Comparison of ENCODE assay signal across 12 mouse cellular contexts in the genomic region with DNA sequence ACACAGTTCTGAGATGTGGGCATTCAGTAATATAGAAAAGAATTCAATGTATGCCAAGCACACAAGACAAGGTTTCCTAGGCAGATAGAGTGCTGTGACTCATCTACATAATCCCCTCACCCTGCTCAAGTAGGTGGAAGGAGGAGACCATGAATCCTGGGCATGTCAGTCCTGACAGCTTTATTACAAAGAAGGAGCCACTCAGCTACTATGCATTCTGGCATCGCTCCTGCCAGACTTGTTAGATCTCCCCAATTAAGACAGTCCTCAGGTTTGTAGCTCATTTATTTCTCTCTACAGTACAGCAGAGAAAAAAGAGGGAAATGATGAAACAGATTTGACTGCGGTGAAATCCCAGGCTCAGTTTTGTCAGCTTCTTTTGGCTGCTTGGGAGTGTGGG.
DNase-seq lines count a peak whose midpoint lies in the region; ATAC-seq and TF ChIP-seq lines count a peak whose summit lies in the region.
"Had no signal": no experiment of that assay in that cellular context is flagged by ENCODE, and none has a peak within 500 bp of the region (broad histone marks: within the 10 kb centered on the region; RNA-seq: fewer than 3 reads in every experiment).

No protein-coding gene starts in this region.

- H3K4me2 ChIP-seq in hindbrain, embryonic 14.5 days (replicated peaks) = no peak overlapping the region
- no peak overlapping the region for H3K4me2 ChIP-seq in midbrain, postnatal 0 days (ENCODE audit: low read depth, low read length, poor library complexity, severe bottlenecking)
- H3K4me2 ChIP-seq: embryonic facial prominence, embryonic 13.5 days; liver, embryonic 11.5 days had no signal

- no peaks in the 10 kb centered on the region for H3K36me3 ChIP-seq in hindbrain, embryonic 14.5 days (replicated peaks; ENCODE audit: control insufficient read depth, insufficient read depth)
- no peaks in the 10 kb centered on the region for H3K36me3 ChIP-seq in midbrain, postnatal 0 days (ENCODE audit: insufficient read depth, low read length)
- H3K36me3 ChIP-seq: embryonic facial prominence, embryonic 13.5 days had no signal

- H3K27me3 ChIP-seq in hindbrain, embryonic 14.5 days (ENCODE audit: control insufficient read depth, insufficient read depth, low read length) = no peaks in the 10 kb centered on the region
- no peaks in the 10 kb centered on the region for H3K27me3 ChIP-seq in midbrain, postnatal 0 days (ENCODE audit: insufficient read depth, low read length)
- H3K27me3 ChIP-seq: embryonic facial prominence, embryonic 13.5 days had no signal

- 0 out of 2 replicates have a peak, but pooled peaks cover 5% of the 10 kb centered on the region for H3K4me1 ChIP-seq in hindbrain, embryonic 14.5 days (replicated peaks; ENCODE audit: control insufficient read depth, insufficient read depth, low read length)
- H3K4me1 ChIP-seq in midbrain, postnatal 0 days (ENCODE audit: insufficient read depth, low read length) = no peaks in the 10 kb centered on the region
- H3K4me1 ChIP-seq: embryonic facial prominence, embryonic 13.5 days had no signal

- H3K9ac ChIP-seq in hindbrain, embryonic 14.5 days = no peak overlapping the region
- no peak overlapping the region for H3K9ac ChIP-seq in midbrain, postnatal 0 days (replicated peaks; ENCODE audit: low read length, poor library complexity, severe bottlenecking)
- H3K9ac ChIP-seq: embryonic facial prominence, embryonic 13.5 days had no signal

- TF ChIP-seq CTCF in midbrain, postnatal 0 days (IDR thresholded peaks at IDR 0.05) = no peak

- DNase-seq in right cerebral cortex, adult 18-20 months = peak; percentile 2
- DNase-seq in right cerebral cortex, postnatal 14 days = no peak
- DNase-seq in hindbrain, embryonic 14.5 days (ENCODE audit: low spot score) = no peak
- DNase-seq in midbrain, postnatal 0 days (ENCODE audit: low spot score) = peak; percentile 61
- no peak for DNase-seq in T-cell, adult 2 months (ENCODE audit: low spot score)
- no peak for DNase-seq in B cell, adult 2 months
- DNase-seq in adrenal gland, postnatal 25 days = no peak
- DNase-seq in heart, postnatal 36 days = no peak

- ATAC-seq in hindbrain, embryonic 14.5 days (ENCODE audit: low FRiP score) = peak; percentile 92
- ATAC-seq in midbrain, postnatal 0 days (ENCODE audit: low FRiP score) = peak; percentile 80

- H3K27ac ChIP-seq in hindbrain, embryonic 14.5 days = no peak overlapping the region
- H3K27ac ChIP-seq in midbrain, postnatal 0 days (ENCODE audit: low read depth, low read length) = no peak overlapping the region
- H3K27ac ChIP-seq: embryonic facial prominence, embryonic 13.5 days; layer of hippocampus, adult 2 months; stomach, postnatal 0 days had no signal

- no peaks in the 10 kb centered on the region for H3K9me3 ChIP-seq in hindbrain, embryonic 14.5 days (ENCODE audit: control insufficient read depth, low read length)
- H3K9me3 ChIP-seq in midbrain, postnatal 0 days (ENCODE audit: low read length) = no peaks in the 10 kb centered on the region
- H3K9me3 ChIP-seq: embryonic facial prominence, embryonic 13.5 days had no signal

- 24% methylated on average over 2 of the region's 2 CpGs for WGBS in hindbrain, embryonic 14.5 days
- 15% methylated on average over 2 of the region's 2 CpGs for WGBS in midbrain, postnatal 0 days

- no peak overlapping the region for H3K4me3 ChIP-seq in hindbrain, embryonic 14.5 days (replicated peaks; ENCODE audit: low read length)
- no peak overlapping the region for H3K4me3 ChIP-seq in midbrain, postnatal 0 days (ENCODE audit: low read depth, low read length)
- H3K4me3 ChIP-seq: embryonic facial prominence, embryonic 13.5 days; layer of hippocampus, adult 2 months had no signal

- intact Hi-C loops in heart, postnatal 36 days (cut with DNase I) = no loop called here

Comparison
In these comparisons a context has a peak if more than half of its experiments do, and no peak if none do; other contexts are left out.
1. DNase-seq: peak in right cerebral cortex, adult 18-20 months (single experiment) and midbrain, postnatal 0 days (single experiment); none in right cerebral cortex, postnatal 14 days (single experiment), hindbrain, embryonic 14.5 days (single experiment), T-cell, adult 2 months (single experiment), B cell, adult 2 months (0 of 2), adrenal gland, postnatal 25 days (single experiment) and heart, postnatal 36 days (0 of 2).